Mouse (Mus musculus) CD4-positive naive resting alpha-beta T cell, adult 76 days (primary cell): ENCODE data around the gene Slc12a9. TPM values are rescaled to one million over a fixed set of nuclear protein-coding genes. Genes with fewer than 3 reads are reported as not detected.

Experiments
- total RNA-seq: library from RNA; stranded (reverse); gene quantifications from one replicate; pipeline ENCODE4 v1.2.4, GENCODE M21; 2023

Gene Slc12a9
- 16.2 TPM for total RNA-seq

GRCm38 (mm10) chr5:137333512-137334174 lies at the start of gene Slc12a9:
Gene Slc12a9, minus strand, starts transcription at chr5:137333597.

GRCm38 (mm10) chr5:137349384-137350204 lies 16.2 kb upstream of the Slc12a9 start, which contains the start of gene Ephb4:
Gene Ephb4, plus strand, starts transcription at chr5:137350109.

DNA sequence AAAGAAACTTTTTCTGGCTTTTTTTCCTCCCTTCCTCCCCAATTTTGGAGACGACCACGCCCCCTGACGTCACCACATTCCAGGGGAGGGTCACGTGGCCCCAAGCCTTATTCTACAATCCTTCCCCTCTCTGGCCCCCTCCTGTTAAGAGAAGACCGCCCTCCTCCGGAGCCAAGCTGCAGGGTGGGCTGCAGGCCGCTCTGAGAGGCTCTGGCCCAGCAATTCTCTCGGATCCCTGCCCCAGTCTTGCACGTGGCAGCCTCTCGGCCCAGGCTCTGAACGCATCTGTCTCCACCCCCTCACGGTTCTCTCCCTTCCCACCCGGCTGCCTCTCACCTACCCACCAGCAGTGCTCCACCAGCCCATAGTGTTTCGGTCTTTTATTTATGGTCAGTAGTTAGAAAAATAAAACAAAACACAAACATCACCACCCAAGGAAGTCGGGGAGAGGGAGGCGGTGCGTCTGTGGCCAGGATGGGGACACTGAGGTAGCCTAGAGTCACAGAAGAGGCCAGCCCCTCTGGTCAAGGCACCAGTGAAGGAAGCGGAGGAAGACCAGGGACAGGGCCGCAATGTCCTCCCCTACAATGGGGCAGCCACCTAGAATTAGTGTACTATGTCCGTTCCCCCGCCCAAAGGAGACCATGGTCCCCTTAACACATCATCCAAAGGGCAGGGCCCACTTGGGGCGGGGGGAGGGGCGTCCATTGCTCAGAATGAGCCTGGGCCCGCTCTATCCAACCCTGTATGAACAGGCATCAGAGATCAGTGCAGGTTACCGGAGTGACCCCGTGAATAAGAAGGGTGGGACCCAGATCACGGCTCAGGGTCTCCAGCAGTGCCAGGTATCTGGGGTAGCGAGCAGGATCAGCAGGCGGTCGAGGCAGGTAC lies 19.0 kb downstream of the Slc12a9 start, which contains the start of gene Trip6:
TSS of gene Trip6 (minus strand) at position 212 of the 891 bp plus-strand sequence.

DNA sequence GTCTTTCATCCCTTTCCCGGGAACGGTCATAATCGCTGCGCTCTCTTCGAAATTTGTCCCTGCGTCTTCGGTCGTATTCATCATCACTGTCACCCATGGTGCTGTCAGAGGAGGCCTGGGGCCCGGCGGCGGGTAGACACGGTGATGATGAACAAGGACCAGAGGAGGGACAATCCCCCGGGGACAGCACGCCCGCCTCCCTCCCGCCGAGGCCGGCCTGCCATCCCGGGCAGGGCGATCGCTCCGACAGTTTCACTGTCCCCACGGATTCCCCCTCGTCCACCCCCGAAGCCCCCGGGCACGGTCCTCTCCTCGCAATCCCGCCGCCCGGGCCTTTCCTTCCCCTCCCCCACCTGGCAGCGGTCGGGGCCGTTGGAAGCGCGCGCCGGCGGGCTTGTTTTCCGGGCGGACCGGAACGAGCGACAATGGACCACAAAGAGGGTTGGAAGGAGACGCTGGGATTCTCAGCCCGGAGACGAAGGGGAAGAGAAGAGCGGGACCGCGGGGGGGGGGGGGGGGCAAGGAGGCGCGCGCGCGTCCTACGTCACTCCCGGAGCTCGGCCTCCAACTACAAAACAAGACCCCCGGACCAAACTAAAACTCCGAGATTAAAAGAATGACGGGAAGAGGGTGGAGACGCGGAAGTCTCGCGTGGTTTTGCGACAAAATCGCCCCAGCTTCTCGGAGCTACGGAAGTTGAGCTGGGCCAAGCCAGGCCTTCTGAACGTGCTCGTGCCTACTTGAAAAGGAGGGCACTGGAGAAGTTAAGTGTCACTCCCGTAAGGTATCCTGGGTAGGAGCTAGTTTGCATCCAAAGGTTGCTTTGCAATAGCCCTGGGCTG lies 26.1 kb downstream of the Slc12a9 start, which contains the start of gene Srrt:
TSS of gene Srrt (minus strand) at position 604 of the 842 bp plus-strand sequence.

DNA sequence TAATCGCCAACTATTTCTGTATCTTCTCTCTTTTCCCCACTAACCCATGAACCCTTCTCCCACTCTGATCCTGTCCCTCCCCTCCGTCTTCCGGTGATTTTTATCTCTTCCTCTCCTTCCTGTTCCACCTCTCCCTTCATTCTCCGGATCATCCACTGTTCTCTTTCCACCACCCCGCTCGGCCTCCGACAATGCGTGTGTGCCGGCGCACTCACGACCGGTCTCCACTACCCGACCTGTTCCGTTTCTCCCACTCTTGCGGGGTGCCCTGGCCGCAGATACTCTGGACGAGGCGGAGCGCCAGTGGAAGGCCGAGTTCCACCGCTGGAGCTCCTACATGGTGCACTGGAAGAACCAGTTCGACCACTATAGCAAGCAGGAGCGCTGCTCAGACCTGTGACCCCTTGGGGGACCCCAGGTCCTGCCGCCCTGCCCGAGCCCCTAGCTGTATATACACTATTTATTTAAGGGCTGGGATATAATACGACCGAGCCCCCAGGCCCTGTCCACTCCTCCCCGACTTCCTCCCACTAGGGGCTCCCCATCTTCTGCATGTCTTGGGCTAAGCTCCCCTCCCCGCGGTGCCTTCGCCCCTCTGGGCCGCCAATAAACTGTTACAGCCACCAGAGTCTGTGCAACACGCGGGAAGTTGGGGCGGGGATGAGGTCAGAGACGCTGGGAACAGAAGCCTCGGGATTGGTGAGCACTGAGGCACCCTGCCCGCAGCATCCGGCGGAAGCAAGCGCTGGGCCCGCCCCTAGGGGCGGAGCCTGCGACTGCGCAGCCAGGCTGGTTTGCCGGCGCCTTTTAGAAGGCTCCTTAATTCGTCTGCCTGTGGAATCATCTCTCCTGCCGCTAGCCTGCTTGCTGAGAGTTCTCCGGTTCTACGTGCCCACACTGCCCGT lies 39.3 kb downstream of the Slc12a9 start, which contains the start of gene Ufsp1:
TSS of gene Ufsp1 (plus strand) at position 791 of the 905 bp plus-strand sequence.

GRCm38 (mm10) chr5:137287032-137287952 lies 46.1 kb downstream of the Slc12a9 start, which contains the start of gene Ache:
Gene Ache, plus strand, starts transcription at chr5:137287519.

Other genes starting within 250 kb of the Slc12a9 start
- 77.6 TPM for gene Trim56, start 217.4 kb downstream of the Slc12a9 start, total RNA-seq
- gene Muc3, start 184.3 kb downstream of the Slc12a9 start, total RNA-seq, result not detected
- gene Muc3a, start 121.2 kb downstream of the Slc12a9 start, total RNA-seq, result 11.7 TPM
- 0.44 TPM for gene Ache, start 46.1 kb downstream of the Slc12a9 start, total RNA-seq
- 0.76 TPM for gene Ufsp1, start 39.0 kb downstream of the Slc12a9 start, total RNA-seq
- 437 TPM for gene Srrt, start 25.9 kb downstream of the Slc12a9 start, total RNA-seq
- gene Trip6, start 19.2 kb downstream of the Slc12a9 start, total RNA-seq, result 6.0 TPM
- gene Ephb4, start 16.5 kb upstream of the Slc12a9 start, total RNA-seq, result 0.15 TPM
- gene Zan, start 143.5 kb upstream of the Slc12a9 start, total RNA-seq, result 0.35 TPM
- 27.2 TPM for gene Pop7, start 168.9 kb upstream of the Slc12a9 start, total RNA-seq
- 93.3 TPM for gene Gigyf1, start 185.0 kb upstream of the Slc12a9 start, total RNA-seq
- gene Epo, start 199.6 kb upstream of the Slc12a9 start, total RNA-seq, result not detected
- gene Gnb2, start 199.9 kb upstream of the Slc12a9 start, total RNA-seq, result 259 TPM
- gene Actl6b, start 219.9 kb upstream of the Slc12a9 start, total RNA-seq, result not detected
- gene Tfr2, start 236.2 kb upstream of the Slc12a9 start, total RNA-seq, result 0.59 TPM